Mouse (Mus musculus) fat pad, adult 2 months (tissue): ENCODE measurements at regions not wholly inside any gene's neighbourhood (a gene's known extent, or its start where the extent isn't known, plus 50 kb on each side); places are given as distances from the start of the nearest gene placed in this dataset.
A peak's percentile ranks its signal among the peaks of the same experiment; 100 is the strongest.

Experiments used
- DNase-seq: peaks from one replicate; pipeline ENCODE4 v3.0.0-alpha.2; 2011; ENCODE audit warnings: low read depth, low spot score; ENCODE audit errors: extremely low read depth

- DNase-seq, result no peak
These were observed 65.4 kb upstream of the Mitf start for GRCm38 (mm10) chr6:97741427-97741826.

DNA sequence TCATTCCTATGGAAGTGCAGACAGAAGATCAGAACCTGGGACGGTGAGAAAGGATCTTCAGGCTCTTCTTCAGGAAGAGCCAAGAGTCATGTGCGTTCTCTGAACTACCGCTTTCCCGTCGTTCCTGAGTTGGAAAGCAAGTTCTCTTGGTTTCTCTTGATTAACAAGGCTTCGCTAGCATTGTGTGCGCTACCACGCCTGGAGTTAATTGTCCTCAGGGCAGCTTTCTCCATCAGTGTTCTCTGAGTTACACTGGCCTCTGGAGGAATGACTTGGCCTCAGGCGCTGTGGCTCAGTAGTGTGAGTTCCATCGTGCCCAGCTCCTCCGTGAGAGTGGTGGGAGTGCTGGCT lies 66.0 kb upstream of the Mitf start:
- DNase-seq, result no peak

DNA sequence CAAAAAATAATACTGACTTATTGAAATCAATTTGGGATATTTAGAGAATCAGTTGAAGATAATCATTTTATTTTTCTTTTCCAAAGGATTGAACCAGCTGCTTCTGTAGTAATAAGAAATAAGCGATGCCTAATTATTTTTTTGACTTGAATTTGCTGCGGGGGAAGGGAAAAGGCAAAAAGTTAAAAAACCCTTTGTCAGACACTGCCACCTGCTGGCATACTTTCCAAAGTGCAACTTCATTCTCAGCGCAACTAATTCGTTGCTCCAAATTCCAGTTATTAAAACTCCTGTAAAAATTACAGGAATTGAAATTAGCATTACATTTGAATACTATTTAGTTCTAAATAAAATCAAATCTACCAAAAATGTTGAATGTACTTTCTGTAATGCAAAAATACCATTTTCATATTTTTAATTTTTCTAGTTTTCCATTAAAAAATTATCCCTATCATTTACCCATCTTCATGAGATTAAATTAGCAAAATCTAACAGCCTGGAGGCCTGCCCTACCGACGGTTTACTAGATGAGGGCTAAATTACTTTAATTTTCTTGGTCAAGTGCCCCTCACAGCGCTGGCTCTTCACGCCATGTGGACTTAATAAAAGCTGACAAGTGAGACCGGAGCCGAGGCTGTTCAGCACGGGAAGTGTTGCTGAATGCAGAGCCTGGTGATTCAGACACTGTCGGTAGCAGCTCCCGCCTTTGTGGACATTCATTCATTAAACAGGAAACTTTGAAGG lies 66.6 kb upstream of the Mitf start:
- no peak for DNase-seq

- no peak for DNase-seq
These were observed 68.0 kb upstream of the Mitf start for GRCm38 (mm10) chr6:97738846-97739245.

DNA sequence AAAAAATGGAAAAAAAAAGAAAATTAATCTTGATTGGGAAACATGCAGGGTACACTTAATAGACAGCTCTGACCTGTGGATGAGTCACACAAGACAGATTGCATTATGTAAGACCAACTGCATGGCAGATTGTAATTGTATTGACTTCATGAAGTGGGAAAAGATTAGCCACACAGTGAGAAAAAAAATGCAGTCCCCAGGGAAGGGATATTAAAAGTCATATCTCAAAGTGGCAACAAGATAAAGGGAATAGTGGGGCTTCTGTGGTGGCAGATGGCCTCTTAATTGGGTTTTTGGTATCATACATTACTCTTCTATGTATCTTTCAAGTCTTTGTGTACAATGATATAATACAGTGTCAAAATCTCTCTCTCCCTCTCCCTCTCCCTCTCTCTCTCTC lies 76.0 kb upstream of the Mitf start:
- DNase-seq, result no peak

GRCm38 (mm10) chr6:97718184-97718910 lies 88.5 kb upstream of the Mitf start:
- DNase-seq, result no peak

GRCm38 (mm10) chr6:97707401-97707800 lies 90.1 kb upstream of the Frmd4b start:
- DNase-seq, result no peak

DNA sequence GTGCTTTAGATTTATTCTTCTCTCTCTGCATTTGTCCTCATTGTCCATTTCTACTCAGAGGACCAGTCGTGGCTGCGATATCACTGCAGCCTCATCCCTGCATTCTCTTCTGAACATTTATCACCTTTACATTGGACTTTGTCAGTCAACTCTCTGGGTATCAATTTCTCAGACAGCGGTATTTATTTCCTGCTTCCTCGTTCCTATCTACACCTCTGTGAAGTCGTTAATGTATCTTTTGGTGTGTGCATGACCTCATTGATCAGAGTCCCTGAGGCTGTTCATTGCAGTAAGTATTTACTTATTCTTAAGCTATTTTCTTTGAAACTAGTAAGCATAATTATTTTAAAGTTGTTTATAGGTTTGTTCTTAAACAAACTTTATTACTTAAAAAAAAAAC lies 87.0 kb upstream of the Frmd4b start:
- DNase-seq, result no peak

DNA sequence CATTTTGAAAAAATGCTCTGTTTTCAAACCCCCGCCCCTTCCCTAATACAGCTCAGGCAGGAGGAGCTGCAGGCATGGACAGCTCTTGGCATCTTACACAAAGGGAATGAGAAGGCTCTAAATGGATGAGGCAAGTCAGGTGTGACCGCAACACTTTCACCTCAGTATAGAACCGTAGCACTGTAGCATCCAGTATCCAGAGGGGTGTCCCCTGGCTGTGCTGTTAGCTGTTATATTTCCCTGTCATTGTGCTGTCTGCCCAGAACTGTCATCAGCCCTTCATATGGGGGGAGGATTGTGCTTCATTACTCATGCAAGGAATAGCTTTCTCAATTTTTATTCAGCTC lies 82.4 kb upstream of the Frmd4b start:
- no peak for DNase-seq

GRCm38 (mm10) chr6:97699054-97699751 lies 81.9 kb upstream of the Frmd4b start:
- peak; percentile 36 for DNase-seq

DNA sequence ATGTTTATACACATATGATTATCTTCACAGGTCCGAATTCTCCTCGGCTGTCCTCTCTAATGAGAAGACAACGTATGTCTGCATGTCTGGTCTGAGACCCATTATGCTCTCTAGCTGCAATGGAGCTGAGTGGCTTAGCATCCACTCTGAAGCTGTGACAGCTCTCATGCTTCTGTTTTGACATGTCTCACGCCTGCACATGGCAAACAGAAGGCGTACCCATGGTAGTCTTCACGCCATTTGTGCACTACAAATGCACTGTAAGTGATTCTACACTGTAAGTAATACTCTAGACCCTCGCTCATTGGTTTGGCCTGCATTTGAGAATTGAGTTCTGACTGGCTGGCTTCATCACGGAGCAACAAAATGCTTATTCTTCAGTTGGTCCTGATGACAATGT lies 75.9 kb upstream of the Frmd4b start:
- no peak for DNase-seq

DNA sequence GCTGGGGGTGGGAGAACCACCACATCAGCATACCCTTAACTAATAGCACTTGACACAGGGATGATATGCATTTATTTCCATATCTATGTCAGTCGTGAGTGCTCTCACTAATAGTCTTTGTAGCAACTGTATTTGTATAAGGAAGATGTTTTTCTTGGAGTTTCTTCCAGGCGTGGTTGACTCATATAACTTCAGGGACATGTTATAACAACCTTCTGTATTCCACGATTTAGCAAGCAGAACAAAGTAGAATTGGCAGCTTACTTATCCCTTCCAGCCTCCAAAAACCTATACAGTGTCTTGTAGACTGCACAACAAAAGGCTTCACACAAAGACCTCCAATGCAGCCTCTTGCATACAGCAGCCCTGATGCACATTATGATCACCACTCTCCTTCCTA lies 73.8 kb upstream of the Frmd4b start:
- peak; percentile 80 for DNase-seq

- DNase-seq, result no peak
These were observed 67.0 kb upstream of the Frmd4b start for GRCm38 (mm10) chr6:97684335-97684734.

- DNase-seq, result no peak
These were observed 64.9 kb upstream of the Frmd4b start for GRCm38 (mm10) chr6:97682213-97682612.

- no peak for DNase-seq
These were observed 57.9 kb upstream of the Frmd4b start for GRCm38 (mm10) chr6:97675181-97675756.

GRCm38 (mm10) chr6:97666818-97667629 lies 49.7 kb upstream of the Frmd4b start:
- no peak for DNase-seq
